Mouse (Mus musculus): ENCODE data around the gene Rasgef1b.

Gene Rasgef1b

GRCm38 (mm10) chr5:99390776-99391175 lies 338.1 kb downstream of the Rasgef1b start:
- no peak for DNase-seq

- DNase-seq, result no peak
Measured at GRCm38 (mm10) chr5:99390314-99390713, 338.6 kb downstream of the Rasgef1b start.

- no peak for DNase-seq
Measured at GRCm38 (mm10) chr5:99388585-99389250, 340.1 kb downstream of the Rasgef1b start.

- no peak for DNase-seq
Measured at GRCm38 (mm10) chr5:99388131-99388530, 340.7 kb downstream of the Rasgef1b start.

GRCm38 (mm10) chr5:99387185-99387981 lies 341.5 kb downstream of the Rasgef1b start:
- no peak for DNase-seq

DNA sequence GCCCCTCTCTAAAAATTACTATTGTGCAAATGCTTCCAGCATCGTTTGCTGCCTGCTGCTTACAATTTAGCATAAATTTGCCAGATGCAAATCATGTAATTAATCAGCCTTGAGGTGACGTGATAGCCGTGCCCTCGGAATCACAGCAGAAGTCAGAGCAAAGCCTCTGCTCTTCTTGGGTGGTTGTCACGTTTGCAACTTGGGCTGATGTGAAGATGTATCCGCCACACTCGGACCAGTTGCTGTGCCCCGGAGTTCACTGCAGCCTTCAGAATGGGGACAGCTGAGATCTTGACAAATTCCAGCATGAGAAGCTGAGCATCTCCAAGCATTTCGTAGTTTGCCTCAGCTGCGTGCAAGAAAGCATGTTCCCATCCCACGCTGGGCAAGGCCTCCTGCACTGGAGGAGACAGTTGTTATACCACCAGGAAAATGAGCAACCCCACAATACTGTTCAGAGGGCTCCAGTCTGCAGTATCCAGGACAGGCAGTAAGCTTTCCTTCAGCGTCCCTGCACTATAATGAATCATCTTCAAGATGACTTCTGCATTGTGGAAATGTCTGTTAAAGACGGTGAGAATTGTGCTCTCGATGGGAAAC lies 342.5 kb downstream of the Rasgef1b start:
- DNase-seq, result no peak

- no peak for DNase-seq
Measured at GRCm38 (mm10) chr5:99385737-99386136, 343.1 kb downstream of the Rasgef1b start.

- no peak for DNase-seq
Measured at GRCm38 (mm10) chr5:99385090-99385489, 343.8 kb downstream of the Rasgef1b start.

GRCm38 (mm10) chr5:99383783-99384281 lies 345.0 kb downstream of the Rasgef1b start:
- DNase-seq, result no peak

DNA sequence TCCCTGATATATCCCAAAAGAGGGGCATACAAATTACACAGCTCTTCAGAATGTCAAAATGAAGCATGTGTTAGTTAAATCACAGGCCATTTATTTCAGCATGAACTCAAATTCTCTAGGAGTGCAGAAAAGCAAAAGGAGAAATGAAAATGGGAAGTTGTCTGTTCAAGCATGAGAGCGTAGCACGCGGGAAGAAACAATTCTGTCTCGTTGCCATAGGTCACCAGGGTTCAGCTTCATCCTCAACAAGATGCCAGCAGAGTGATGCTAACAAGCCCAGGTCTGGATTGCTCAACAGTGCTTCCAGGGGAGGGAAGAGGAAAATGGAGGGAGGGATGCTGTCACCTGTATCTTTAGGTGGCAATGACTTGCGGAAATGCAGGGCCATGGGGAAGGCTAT lies 346.1 kb downstream of the Rasgef1b start:
- no peak for DNase-seq

- no peak for DNase-seq
Measured at GRCm38 (mm10) chr5:99381639-99382038, 347.2 kb downstream of the Rasgef1b start.

DNA sequence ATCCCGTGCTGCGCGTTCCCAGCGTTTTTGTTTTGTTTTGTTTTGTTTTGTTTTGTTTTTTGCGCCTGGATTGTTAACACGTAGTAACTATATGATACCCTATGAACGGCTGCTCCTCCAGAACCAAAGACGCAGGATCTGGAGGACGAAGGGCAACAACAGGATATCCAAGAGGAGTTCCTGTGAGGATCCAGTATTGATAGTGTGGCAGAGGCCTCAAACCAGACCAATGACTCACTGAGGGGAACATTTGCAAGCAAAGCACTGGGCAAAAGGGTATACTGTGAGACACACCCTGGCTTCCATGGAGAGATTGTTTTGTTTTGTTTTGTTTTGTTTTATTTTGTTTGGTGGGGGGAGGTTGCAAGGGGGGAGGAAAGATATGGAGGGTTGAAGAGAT lies 348.0 kb downstream of the Rasgef1b start:
- no peak for DNase-seq

GRCm38 (mm10) chr5:99380166-99380565 lies 348.7 kb downstream of the Rasgef1b start:
- no peak for DNase-seq

DNA sequence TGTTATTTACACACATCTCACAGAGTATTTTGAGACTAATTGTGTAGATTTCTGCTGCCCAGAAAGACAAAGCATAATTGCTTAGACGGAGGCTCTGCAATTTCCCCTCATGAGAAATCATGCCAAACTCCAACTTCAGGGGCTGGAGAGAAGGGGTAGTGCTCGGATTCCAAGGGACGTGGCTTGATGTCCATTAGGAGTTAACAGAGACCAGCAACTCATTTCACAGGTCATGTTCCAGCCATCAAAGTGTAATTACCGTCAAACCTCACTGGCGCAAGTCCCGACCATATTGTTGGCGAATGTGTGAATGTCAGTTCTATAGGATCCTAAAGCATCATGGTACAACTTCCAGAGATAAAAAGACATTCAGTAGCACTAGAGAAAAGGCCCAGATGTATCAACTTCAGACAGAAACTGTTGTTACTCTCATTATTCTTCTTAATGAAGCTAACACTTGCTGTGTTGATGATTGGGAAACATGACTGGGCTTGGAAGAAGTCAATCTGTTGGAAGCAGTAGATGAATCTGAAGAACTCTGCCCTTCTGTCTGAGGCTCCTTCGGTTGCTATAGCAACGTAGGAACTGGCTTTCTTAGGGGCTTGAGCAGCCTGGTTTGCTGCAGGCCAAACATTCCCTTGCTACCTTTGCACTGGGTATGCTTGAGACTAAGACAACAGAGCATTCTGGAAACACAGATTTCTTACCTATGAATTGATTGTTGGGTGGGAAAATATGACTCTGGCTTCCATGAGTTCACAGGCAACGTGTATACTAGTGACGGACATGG lies 350.2 kb downstream of the Rasgef1b start:
- DNase-seq, result no peak

DNA sequence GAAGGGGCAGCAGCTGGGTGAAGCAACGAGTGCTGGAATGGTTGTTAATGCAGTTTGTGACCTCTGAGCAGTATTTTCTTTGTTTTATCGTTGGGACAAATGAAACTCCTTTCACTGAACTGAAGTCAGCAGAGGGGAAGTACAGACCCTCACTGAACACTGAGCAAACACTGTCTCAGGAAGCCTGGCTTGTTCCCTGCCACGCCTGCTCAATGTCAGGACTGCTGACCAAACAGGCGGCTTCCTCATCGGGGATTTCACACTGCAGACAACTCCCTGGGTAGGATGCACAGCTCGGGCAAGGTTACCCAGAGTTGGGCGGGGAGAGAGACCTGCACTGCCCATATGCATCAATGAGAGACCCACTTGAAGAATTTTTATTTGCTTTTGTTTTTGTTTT lies 353.1 kb downstream of the Rasgef1b start:
- DNase-seq, result no peak

- DNase-seq, result no peak
Measured at GRCm38 (mm10) chr5:99374460-99374859, 354.4 kb downstream of the Rasgef1b start.

DNA sequence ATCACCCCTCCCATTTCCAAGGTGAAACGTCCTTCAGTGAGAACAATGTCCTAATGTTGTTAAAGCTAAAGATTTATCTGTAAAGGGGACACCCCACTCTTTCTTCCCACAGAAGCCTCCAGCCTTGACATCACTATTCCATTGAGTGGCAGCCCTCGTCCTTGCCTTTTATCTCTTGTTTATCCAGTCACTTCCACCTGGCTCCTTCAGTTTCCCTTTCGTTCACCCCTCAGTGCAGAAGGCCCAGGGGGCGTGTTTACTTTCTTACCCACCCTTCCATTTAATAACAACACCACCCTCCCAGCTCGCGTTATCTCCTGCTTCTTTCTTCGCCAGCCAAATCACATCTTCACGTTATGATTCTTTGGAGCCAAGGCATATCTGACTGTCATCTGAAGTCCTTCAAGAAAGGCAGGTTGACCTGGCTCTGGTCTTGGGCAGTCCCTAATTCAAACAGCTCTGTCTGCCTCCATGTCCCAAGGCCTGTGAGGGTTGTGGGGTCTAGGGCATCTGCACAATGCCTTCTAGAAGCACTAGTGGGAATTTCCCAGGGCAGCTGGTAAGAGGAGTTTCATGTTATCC lies 355.2 kb downstream of the Rasgef1b start:
- no peak for DNase-seq

DNA sequence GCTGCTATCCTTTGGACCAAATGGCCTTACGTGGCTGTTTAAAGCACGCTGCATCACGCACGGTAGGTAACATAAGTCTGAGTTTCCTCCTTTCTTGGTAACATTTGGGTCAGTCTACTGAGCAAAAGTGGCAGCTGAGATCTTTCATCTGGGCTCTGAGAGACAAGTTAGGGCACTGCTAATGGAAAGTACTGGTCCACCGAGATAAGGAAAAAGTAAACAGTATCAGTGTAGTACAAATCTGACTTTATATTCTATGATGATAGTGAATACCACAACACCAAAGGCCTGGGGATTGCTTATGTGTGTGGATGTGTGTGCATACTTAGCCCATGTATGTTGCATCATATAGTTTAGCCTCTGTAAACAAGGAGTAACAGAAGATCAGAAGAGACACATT lies 358.2 kb downstream of the Rasgef1b start:
- no peak for DNase-seq

- no peak for DNase-seq
Measured at GRCm38 (mm10) chr5:99369256-99369655, 359.6 kb downstream of the Rasgef1b start.

GRCm38 (mm10) chr5:99368615-99369014 lies 360.2 kb downstream of the Rasgef1b start:
- no peak for DNase-seq

GRCm38 (mm10) chr5:99360531-99360930 lies 368.3 kb downstream of the Rasgef1b start:
- no peak for DNase-seq

GRCm38 (mm10) chr5:99359251-99359650 lies 369.6 kb downstream of the Rasgef1b start:
- no peak for DNase-seq
